Mouse (Mus musculus) C2C12 (cell line): ENCODE measurements around the gene Ece2.

Source experiments
- CTCF ChIP-seq: IDR thresholded peaks from one replicate; pipeline ENCODE4 v1.5.1; 2011; ENCODE audit not compliant: control insufficient read depth, insufficient read depth, insufficient read length
- MYOD1 ChIP-seq: IDR thresholded peaks from one replicate; pipeline ENCODE4 v1.6.1; 2011; ENCODE audit warnings: low read depth; ENCODE audit not compliant: control insufficient read depth, insufficient read length
- USF1 ChIP-seq: IDR thresholded peaks from one replicate; pipeline ENCODE4 v1.6.1; 2011; ENCODE audit warnings: low read depth, mild to moderate bottlenecking, control low read depth, moderate library complexity

- TF ChIP-seq CTCF, result peak; percentile 75
- no peak for TF ChIP-seq MYOD1
- TF ChIP-seq USF1, result no peak
Measured at GRCm38 (mm10) chr16:20642161-20642560, 12.5 kb downstream of the Ece2 start.
